Mouse (Mus musculus): ENCODE results near the gene Zfp518a.
A peak's percentile ranks its signal among the peaks of the same experiment; 100 is the strongest.

DNA sequence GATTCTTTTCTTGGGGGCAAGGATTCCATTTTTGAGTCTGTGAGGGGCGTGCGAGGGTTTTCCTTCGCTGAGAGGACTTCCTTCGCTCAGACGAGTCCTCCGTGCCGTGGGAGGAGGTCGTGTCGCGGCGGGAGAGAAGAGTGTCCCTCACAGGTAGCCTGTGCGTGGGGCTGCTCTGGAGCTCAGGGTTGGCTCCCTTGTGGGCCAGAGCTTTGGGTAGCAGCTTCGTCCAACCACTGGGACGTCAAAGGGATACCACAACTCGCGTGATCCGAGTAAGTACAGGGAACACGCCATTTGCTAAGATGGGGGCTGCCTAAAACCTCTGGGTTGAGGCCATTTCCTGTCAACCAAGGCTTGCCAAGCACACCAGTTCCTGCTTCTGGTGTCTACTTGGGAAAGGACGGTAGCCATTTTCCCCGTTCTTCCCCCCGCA lies 416 bp upstream of the Zfp518a start:
- TF ChIP-seq POLR2A (IDR thresholded peaks at IDR 0.05; ENCODE audit: control insufficient read depth, low read depth, low read length): peak; percentile 77; the same call in 1 of the 2 replicates
- TF ChIP-seq CTCF (IDR thresholded peaks at IDR 0.05; ENCODE audit: control insufficient read depth, insufficient read depth, insufficient replicate concordance, low read depth, low read length): peak; percentile 8; the same call in 1 of the 2 replicates
